Mouse (Mus musculus): ENCODE measurements around the gene Rps8. TPM values are rescaled to one million over a fixed set of nuclear protein-coding genes. Genes with fewer than 3 reads are reported as not detected.

Rps8 gene
- polyA plus RNA-seq, 1 experiment from 2014 or later, result 834 TPM

DNA sequence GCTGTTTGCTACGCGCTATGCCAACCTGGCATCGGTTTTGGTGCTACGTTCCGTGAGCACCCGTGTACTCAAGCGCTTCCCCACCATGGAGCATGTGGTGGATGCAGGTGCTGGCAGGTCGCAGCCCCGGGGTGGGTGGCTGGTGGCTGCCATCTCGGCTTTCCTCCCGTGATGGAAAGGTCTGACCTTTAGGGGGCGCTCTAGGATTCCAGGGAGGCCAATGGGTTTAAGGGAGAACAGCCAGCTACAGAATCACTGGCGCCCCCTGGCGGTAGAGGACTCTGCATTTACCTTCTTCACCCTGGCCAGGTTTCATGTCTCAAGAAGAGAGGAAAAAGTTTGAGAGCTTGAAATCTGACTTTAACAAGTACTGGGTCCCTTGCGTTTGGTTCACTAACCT, 9.9 kb downstream of the Rps8 start:
- no peak overlapping the region for H3K4me2 ChIP-seq (replicated peaks)
- no peaks in the 10 kb centered on the region for H3K9me3 ChIP-seq
- H3K9ac ChIP-seq, result no peak overlapping the region
- WGBS, result 27% methylated on average over 15 of the region's 15 CpGs
- peaks cover 2% of the 10 kb centered on the region; the same call in 1 of the 2 replicates for H3K4me1 ChIP-seq
- H3K27me3 ChIP-seq, result no peaks in the 10 kb centered on the region
- no peak overlapping the region for H3K4me3 ChIP-seq
- H3K27ac ChIP-seq, result no peak overlapping the region
- no peak for ATAC-seq (ENCODE audit: insufficient number of reproducible peaks, insufficient read depth, low FRiP score, low TSS enrichment)
- H3K36me3 ChIP-seq, result peaks cover 26% of the 10 kb centered on the region

DNA sequence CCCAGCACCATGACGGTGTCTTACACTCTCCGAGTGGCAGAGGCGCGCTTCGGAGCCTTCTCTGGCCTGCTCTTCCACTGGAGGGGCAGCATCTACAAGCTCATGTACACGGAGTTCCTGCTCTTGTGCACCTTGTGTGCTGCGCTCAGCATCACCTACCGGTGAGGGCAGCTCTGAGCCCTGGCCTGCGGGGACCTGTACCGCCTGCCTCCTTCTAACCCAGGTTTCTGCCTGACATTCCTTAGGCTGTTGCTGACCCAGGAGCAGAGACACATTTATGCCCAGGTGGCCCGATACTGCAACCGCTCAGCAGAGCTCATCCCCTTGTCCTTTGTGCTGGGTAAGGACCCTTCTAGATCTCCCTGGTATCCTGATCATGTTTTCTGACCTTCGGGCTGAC, 10.8 kb downstream of the Rps8 start:
- H3K27ac ChIP-seq, result no peak overlapping the region
- no peaks in the 10 kb centered on the region for H3K9me3 ChIP-seq
- no peak overlapping the region for H3K4me3 ChIP-seq
- ATAC-seq (ENCODE audit: insufficient number of reproducible peaks, insufficient read depth, low FRiP score, low TSS enrichment), result no peak
- no peaks in the 10 kb centered on the region for H3K27me3 ChIP-seq
- no peak overlapping the region for H3K9ac ChIP-seq
- peaks cover 3% of the 10 kb centered on the region; the same call in 1 of the 2 replicates for H3K4me1 ChIP-seq
- H3K36me3 ChIP-seq, result peaks cover 17% of the 10 kb centered on the region
- no peak overlapping the region for H3K4me2 ChIP-seq (replicated peaks)
- 94% methylated on average over 13 of the region's 13 CpGs for WGBS

DNA sequence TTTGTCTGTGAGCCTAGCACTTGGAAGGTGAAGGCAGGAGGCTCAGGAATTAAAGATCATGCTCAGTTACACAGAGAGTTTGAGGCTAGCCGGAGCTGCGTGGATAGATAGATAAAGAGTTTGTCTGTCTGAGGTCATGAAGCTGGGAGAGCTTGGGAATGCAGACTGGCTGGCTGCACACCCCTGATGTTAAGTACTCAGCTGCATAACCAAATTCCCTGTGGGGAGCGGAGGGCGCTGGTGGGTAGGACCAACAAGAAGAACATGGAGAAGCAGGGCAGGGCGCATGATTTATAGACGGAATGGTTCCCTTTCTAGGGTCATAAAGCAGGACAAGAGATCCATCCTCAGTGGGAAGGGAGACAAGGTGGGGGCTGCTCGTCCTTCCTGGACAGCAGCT, 13.0 kb downstream of the Rps8 start:
- no peak overlapping the region for H3K27ac ChIP-seq
- H3K4me1 ChIP-seq, result peaks cover 3% of the 10 kb centered on the region; the same call in 1 of the 2 replicates
- H3K36me3 ChIP-seq, result no peaks in the 10 kb centered on the region
- no peaks in the 10 kb centered on the region for H3K27me3 ChIP-seq
- H3K4me3 ChIP-seq, result no peak overlapping the region
- H3K4me2 ChIP-seq (replicated peaks), result no peak overlapping the region
- 70% methylated on average over 7 of the region's 7 CpGs for WGBS
- H3K9me3 ChIP-seq, result no peaks in the 10 kb centered on the region
- no peak for ATAC-seq (ENCODE audit: insufficient number of reproducible peaks, insufficient read depth, low FRiP score, low TSS enrichment)
- no peak overlapping the region; the same call in 1 of the 2 replicates for H3K9ac ChIP-seq

DNA sequence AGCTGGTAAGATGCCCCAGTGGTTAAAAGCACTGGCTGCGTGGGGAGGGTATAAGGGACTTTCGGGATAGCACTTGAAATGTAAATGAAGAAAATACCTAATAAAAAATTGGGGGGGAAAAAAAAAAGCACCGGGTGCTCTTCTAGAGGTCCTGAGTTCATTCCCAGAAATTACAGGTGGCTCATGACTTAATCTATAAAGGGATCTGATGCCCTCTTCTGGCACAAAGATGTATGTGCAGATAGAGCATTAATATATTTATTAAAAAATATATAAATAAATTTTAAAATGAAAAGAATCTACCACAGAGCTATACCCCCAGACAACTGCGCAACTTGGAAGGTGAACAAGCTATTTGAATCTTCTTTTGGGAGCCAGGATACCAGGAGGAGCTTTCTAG, 15.4 kb downstream of the Rps8 start:
- no peaks in the 10 kb centered on the region for H3K36me3 ChIP-seq
- H3K4me1 ChIP-seq, result peaks cover 3% of the 10 kb centered on the region; the same call in 1 of the 2 replicates
- H3K4me2 ChIP-seq (replicated peaks), result no peak overlapping the region
- no peaks in the 10 kb centered on the region for H3K9me3 ChIP-seq
- 35% methylated on average over 4 of the region's 4 CpGs for WGBS
- no peak for ATAC-seq (ENCODE audit: insufficient number of reproducible peaks, insufficient read depth, low FRiP score, low TSS enrichment)
- H3K27ac ChIP-seq, result no peak overlapping the region
- H3K9ac ChIP-seq, result no peak overlapping the region
- no peak overlapping the region for H3K4me3 ChIP-seq
- H3K27me3 ChIP-seq, result no peaks in the 10 kb centered on the region

DNA sequence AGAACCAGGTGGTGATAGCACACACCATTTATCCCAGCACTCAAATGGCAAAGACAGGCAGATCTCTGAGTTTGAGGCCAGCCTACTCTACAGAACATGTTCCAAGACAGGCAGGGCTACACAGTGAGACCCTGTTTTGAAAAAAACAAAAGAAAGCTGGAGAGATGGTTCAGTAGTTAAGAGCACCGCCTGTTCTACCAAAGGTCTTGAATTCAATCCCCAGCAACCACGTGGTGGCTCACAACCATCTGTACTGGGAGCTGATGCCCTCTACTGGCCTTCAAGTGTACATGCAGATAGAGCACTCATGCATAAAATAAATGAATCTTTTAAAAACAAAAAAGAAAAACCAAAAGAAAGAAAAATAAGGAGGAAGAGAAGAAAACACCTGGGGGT, 16.8 kb downstream of the Rps8 start:
- Histone ChIP-seq H3K4me2 (replicated peaks) (no peak overlapping the region), H3K9me3 (no peaks in the 10 kb centered on the region), H3K36me3 (no peaks in the 10 kb centered on the region), H3K27me3 (no peaks in the 10 kb centered on the region), H3K9ac (no peak overlapping the region), H3K4me3 (no peak overlapping the region), H3K4me1 (peaks cover 5% of the 10 kb centered on the region; the same call in 1 of the 2 replicates), H3K27ac (no peak overlapping the region)
- 2% methylated on average over 2 of the region's 2 CpGs for WGBS
- ATAC-seq (ENCODE audit: insufficient number of reproducible peaks, insufficient read depth, low FRiP score, low TSS enrichment), result no peak

DNA sequence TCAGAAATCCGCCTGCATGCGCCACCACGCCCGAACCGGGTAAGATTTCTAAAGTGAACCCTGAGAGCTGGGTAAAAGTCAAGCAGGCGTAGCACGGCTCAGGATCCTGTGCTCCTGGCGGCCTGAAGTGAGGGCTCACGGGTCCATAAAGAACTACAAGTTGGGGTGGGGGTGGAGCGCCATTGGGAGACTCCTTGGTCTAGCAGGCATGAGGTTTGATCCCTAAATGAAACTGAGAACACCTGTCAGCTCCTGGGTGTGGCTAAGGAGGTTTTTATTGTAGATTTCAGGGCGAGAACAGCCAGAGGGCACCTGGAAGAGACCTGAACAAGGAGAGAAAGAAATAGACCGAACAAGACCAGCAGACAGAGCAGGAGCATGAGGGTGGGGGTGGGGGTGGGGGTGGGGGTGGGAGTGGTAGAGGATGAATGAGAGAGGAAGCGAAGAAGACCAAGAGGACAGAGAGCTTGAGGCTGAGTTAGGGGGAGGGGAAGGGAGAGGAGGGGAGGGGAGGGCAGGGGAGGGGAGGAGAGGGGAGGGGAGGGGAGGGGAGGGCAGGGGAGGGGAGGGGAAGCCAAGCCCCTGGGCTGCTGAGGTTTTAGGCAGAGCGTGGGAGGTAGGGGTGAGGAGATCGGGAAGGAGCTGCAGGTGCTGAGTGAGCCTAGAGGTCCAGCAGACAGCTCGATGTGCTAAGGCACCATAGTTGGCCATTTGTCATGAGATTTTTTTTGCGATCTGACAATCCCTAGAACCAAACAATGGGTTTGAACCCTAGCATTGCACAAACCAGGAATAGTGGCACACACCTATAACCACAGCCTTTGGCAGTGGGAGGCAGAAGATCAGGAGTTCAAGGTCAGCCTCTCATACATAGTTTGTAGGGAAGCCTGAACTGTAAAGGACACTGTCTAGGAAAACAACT, 17.5 kb downstream of the Rps8 start:
- 69% methylated on average over 16 of the region's 17 CpGs for WGBS
- Histone ChIP-seq H3K27me3 (no peaks in the 10 kb centered on the region; the same call in 1 of the 2 replicates), H3K36me3 (no peaks in the 10 kb centered on the region), H3K4me1 (peaks cover 7% of the 10 kb centered on the region; the same call in 1 of the 2 replicates), H3K27ac (no peak overlapping the region), H3K9me3 (no peaks in the 10 kb centered on the region), H3K4me2 (replicated peaks) (no peak overlapping the region), H3K9ac (no peak overlapping the region), H3K4me3 (no peak overlapping the region)
- no peak for ATAC-seq (ENCODE audit: insufficient number of reproducible peaks, insufficient read depth, low FRiP score, low TSS enrichment)

DNA sequence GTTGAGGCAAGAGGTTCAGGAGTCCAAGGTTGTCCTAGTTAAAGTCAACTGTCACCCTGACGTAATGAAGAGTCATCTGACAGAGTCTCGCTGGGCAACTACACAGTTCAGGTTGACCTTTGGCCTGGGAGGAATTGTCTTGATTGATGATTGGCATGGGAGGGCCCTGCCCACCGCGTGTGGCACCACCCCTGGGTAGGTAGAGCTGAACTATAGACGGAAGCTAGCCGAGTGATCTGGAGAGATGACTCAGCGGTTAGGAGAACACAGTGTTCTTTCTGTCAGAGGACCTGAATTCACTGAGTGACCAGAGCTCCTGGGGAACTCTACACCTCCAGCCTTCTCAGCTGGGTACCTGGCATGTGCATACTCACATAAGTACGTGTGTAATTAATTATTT, 20.0 kb downstream of the Rps8 start:
- ATAC-seq (ENCODE audit: insufficient number of reproducible peaks, insufficient read depth, low FRiP score, low TSS enrichment), result no peak
- H3K4me1 ChIP-seq, result peaks cover 17% of the 10 kb centered on the region; the same call in 1 of the 2 replicates
- WGBS, result 19% methylated on average over 8 of the region's 8 CpGs

DNA sequence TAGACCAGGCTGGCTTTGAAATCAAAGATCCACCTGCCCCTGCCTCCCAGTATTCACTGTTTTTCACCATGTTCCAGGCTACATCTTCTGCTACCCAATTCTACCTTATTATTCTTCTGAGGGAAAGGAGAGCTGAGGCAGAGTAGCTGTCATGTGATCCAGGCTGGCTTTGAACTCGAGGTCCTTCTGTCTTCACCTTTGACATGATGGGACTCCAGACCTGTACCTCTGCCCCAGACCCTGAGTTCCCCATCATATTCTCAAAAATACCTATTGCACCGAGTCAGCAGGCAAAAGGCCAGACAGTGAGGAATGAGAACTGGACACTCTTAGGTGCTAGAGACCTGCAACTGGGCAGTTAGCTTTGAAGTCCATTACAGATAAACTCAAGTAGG, 21.4 kb downstream of the Rps8 start:
- Histone ChIP-seq H3K4me2 (replicated peaks) (peak overlapping the region; percentile 96; the same call in 1 of the 2 replicates), H3K4me1 (peaks cover 17% of the 10 kb centered on the region; the same call in 1 of the 2 replicates), H3K27me3 (peaks cover 29% of the 10 kb centered on the region), H3K9me3 (no peaks in the 10 kb centered on the region), H3K27ac (no peak overlapping the region), H3K4me3 (no peak overlapping the region; the same call in 1 of the 2 replicates), H3K9ac (no peak overlapping the region; the same call in 1 of the 2 replicates), H3K36me3 (no peaks in the 10 kb centered on the region)
- ATAC-seq (ENCODE audit: insufficient number of reproducible peaks, insufficient read depth, low FRiP score, low TSS enrichment), result no peak
- 29% methylated on average over 2 of the region's 2 CpGs for WGBS

More for the DNA sequence above, 20.0 kb downstream of the Rps8 start:
- Histone ChIP-seq H3K9ac (no peak overlapping the region), H3K36me3 (no peaks in the 10 kb centered on the region), H3K9me3 (no peaks in the 10 kb centered on the region), H3K4me2 (replicated peaks) (no peak overlapping the region), H3K27me3 (peaks cover 25% of the 10 kb centered on the region), H3K27ac (no peak overlapping the region), H3K4me3 (no peak overlapping the region)

DNA sequence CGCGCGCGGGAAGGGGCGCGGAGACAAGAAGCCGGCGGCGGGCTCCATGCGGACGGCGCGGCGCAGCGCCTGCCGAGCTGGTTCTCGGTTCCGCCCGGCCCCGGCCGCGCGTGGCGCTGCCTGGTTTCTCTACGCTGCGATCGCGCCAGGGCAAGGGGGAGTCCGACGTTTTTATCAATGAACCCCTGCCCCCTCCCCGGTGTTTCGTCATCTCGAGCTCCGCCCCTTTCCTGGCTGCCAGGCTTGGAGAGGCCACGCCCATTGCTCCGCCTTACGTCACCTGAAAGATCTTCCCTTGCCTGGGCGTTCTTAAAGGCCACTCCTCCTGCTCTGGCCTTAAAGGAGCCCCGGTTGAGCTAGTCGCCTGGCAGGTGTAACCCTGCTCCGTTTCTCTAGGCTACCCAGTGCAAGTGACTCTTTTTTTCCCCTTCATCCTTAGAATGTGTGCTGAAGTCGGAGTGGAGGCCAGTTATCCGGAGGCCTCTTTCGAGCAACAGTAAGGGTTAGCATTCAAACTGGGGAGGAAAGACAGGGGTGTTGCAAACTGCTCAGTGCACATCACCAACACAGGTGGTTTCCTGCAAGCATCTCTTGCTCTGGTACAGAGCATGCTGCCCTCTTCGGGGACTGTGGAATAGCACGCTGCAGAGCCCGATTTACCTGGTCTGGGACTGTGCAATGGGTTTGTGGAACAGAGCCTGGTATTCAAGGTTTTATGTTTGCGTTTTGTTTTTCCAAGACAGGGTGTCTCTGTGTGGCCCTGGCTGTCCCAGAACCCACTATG, 22.0 kb downstream of the Rps8 start, which contains the start of gene Plk3:
Plk3 (minus strand) TSS at position 147 of the 784 bp plus-strand sequence.
- Histone ChIP-seq H3K36me3 (peaks cover 1% of the 10 kb centered on the region; the same call in 1 of the 2 replicates), H3K4me3 (peak within 1 kb of the TSS; percentile 87), H3K4me1 (peaks cover 17% of the 10 kb centered on the region; the same call in 1 of the 2 replicates)

DNA sequence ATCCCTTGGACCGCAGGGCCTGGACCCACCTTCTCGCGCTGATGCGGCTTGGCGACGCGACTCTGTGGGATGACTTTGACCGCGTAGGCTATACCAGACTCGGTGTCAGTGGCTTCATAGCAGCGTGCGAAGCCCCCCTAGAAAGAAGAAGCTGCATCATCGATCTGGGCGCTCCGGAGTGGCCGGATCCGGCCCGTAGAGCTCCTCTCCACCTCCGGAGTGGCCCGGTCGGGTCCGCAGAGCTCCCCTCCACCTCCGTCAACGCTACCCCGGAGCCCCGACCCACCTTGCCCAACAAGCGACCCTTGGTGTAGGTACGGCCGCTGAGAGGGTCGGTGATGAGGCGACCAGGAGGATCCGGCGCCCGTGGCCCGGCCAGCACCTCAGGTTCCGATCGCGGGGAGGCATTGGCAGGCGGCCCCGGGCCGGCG, 22.7 kb downstream of the Rps8 start:
- peak overlapping the region; percentile 87 for H3K4me3 ChIP-seq
- H3K27me3 ChIP-seq, result peaks cover 29% of the 10 kb centered on the region
- H3K27ac ChIP-seq, result no peak overlapping the region
- peaks cover 6% of the 10 kb centered on the region; the same call in 1 of the 2 replicates for H3K36me3 ChIP-seq
- H3K4me1 ChIP-seq, result peaks cover 17% of the 10 kb centered on the region; the same call in 1 of the 2 replicates
- ATAC-seq (ENCODE audit: insufficient number of reproducible peaks, insufficient read depth, low FRiP score, low TSS enrichment), result peak; percentile 50
- H3K4me2 ChIP-seq (replicated peaks), result peak overlapping the region; percentile 96
- WGBS, result under 1% methylated on average over 42 of the region's 42 CpGs
- no peaks in the 10 kb centered on the region for H3K9me3 ChIP-seq
- peak overlapping the region; percentile 78 for H3K9ac ChIP-seq

More for the DNA sequence above, 22.0 kb downstream of the Rps8 start, which contains the start of gene Plk3:
- ATAC-seq (ENCODE audit: insufficient number of reproducible peaks, insufficient read depth, low FRiP score, low TSS enrichment), result peak; percentile 78
- Histone ChIP-seq H3K27me3 (peaks cover 29% of the 10 kb centered on the region), H3K9ac (peak within 1 kb of the TSS; percentile 78), H3K27ac (no peak within 1 kb of the TSS), H3K4me2 (replicated peaks) (peak within 1 kb of the TSS; percentile 96), H3K9me3 (no peaks in the 10 kb centered on the region)
- 3% methylated on average over 37 of the region's 48 CpGs for WGBS

DNA sequence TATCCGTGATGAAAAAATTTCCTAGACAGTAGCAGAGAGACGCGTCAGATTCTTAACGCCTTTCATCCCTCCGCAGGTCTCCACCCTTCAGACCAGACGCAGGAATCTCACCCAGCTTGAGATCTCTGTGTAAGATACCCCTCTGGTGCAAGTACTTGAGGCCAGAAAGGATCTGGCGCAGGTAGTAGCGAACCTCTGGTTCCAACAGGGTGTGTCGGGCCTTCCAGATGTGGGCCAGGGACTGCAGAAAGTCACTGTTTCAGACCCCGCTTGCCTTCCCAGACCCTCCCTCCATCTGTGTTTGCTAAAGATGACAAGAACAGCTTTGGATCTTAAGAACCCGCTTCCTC, 23.3 kb downstream of the Rps8 start:
- H3K27ac ChIP-seq, result no peak overlapping the region
- H3K9ac ChIP-seq, result peak overlapping the region; percentile 78
- WGBS, result 9% methylated on average over 11 of the region's 11 CpGs
- peak overlapping the region; percentile 96 for H3K4me2 ChIP-seq (replicated peaks)
- peaks cover 17% of the 10 kb centered on the region; the same call in 1 of the 2 replicates for H3K4me1 ChIP-seq
- H3K27me3 ChIP-seq, result peaks cover 29% of the 10 kb centered on the region
- ATAC-seq (ENCODE audit: insufficient number of reproducible peaks, insufficient read depth, low FRiP score, low TSS enrichment), result no peak
- H3K36me3 ChIP-seq, result peaks cover 6% of the 10 kb centered on the region; the same call in 1 of the 2 replicates
- peak overlapping the region; percentile 87 for H3K4me3 ChIP-seq
- no peaks in the 10 kb centered on the region for H3K9me3 ChIP-seq

Data from embryonic facial prominence, embryonic 12.5 days (tissue).